Mouse (Mus musculus): ENCODE results near the gene Parvb. TPM values are rescaled to one million over a fixed set of nuclear protein-coding genes. Genes with fewer than 3 reads are reported as not detected.
A peak's percentile ranks its signal among the peaks of the same experiment; 100 is the strongest.

Parvb gene
- total and polyA plus RNA-seq, 3 experiments: 0.04 to 2.3 TPM; not detected in 1

- H3K27me3 ChIP-seq (replicated peaks): peaks cover 65% of the 10 kb centered on the region
- no peaks in the 10 kb centered on the region for H3K79me2 ChIP-seq (replicated peaks; ENCODE audit: control insufficient read depth, extremely low read depth, insufficient read depth, poor library complexity, severe bottlenecking)
- in situ Hi-C loops (cut with MboI; ENCODE audit: low pct_ligation_motif_present, low pct_unique_long_range_greater_than_20kb, low sequenced_read_pairs) (loop anchor here (5.0 kb wide), 2 partner anchors 45 to 330 kb away; no protein-coding TSS in a partner anchor), dilution Hi-C loops (cut with MboI; ENCODE audit: extremely low pct_ligation_motif_present, extremely low pct_unique_long_range_greater_than_20kb, low sequenced_read_pairs) (no loop called here)
- no peak overlapping the region for H3K4me3 ChIP-seq (replicated peaks in 1 of 3; ENCODE audit: low read depth in 2 of 3, low read length in 2 of 3, poor library complexity in 1 of 3)
- no peak overlapping the region for H3K27ac ChIP-seq (ENCODE audit: insufficient read depth, low read depth)
- H3K9me3 ChIP-seq (replicated peaks; ENCODE audit: low read length): peaks cover 3% of the 10 kb centered on the region
- H3K9ac ChIP-seq (ENCODE audit: insufficient read depth, low read depth): no peak overlapping the region
- peak; percentile 11 to 65; a peak in 2 of 4 replicates for TF ChIP-seq CTCF (conservative IDR thresholded peaks at IDR 0.05 in 1 of 2, IDR thresholded peaks at IDR 0.05 in 1 of 2; ENCODE audit: low read depth in 2 of 2, low read length in 2 of 2)
- TF ChIP-seq SMC3 (IDR thresholded peaks at IDR 0.05; ENCODE audit: low read depth, low read length): peak; percentile 61
- no peak for TF ChIP-seq HCFC1 (IDR thresholded peaks at IDR 0.05; ENCODE audit: low read depth, low read length)
- peak; percentile 67 for TF ChIP-seq RAD21 (IDR thresholded peaks at IDR 0.05; ENCODE audit: low read depth, low read length)
- H3K36me3 ChIP-seq (replicated peaks in 1 of 2; ENCODE audit: control insufficient read depth in 1 of 2, insufficient read depth in 1 of 2, low read length in 1 of 2): no peaks in the 10 kb centered on the region
- no peak overlapping the region for H3K4me2 ChIP-seq (ENCODE audit: insufficient read depth, low read depth, poor library complexity, severe bottlenecking)
- DNase-seq (ENCODE audit: extremely low read depth): no peak
- H3K4me1 ChIP-seq (ENCODE audit: control insufficient read depth in 1 of 2, insufficient read depth in 2 of 2): no peaks in the 10 kb centered on the region
Measured at GRCm38 (mm10) chr15:84282206-84283085, 50.6 kb downstream of the Parvb start.

- dilution Hi-C loops (cut with MboI; ENCODE audit: extremely low pct_ligation_motif_present, extremely low pct_unique_long_range_greater_than_20kb, low sequenced_read_pairs): no loop called here
- H3K4me3 ChIP-seq (replicated peaks in 1 of 3; ENCODE audit: low read depth in 2 of 3, low read length in 2 of 3, poor library complexity in 1 of 3): no peak overlapping the region
- H3K79me2 ChIP-seq (replicated peaks; ENCODE audit: control insufficient read depth, extremely low read depth, insufficient read depth, poor library complexity, severe bottlenecking): no peaks in the 10 kb centered on the region
- no peak overlapping the region for H3K27ac ChIP-seq (ENCODE audit: insufficient read depth, low read depth)
- H3K9ac ChIP-seq (ENCODE audit: insufficient read depth, low read depth): no peak overlapping the region
- H3K9me3 ChIP-seq (replicated peaks; ENCODE audit: low read length): peaks cover 3% of the 10 kb centered on the region
- DNase-seq (ENCODE audit: extremely low read depth): peak; percentile 55
- in situ Hi-C loops (cut with MboI; ENCODE audit: low pct_ligation_motif_present, low pct_unique_long_range_greater_than_20kb, low sequenced_read_pairs): loop anchor here (5.0 kb wide), 2 partner anchors 43 to 328 kb away; no protein-coding TSS in a partner anchor
- H3K4me2 ChIP-seq (ENCODE audit: insufficient read depth, low read depth, poor library complexity, severe bottlenecking): no peak overlapping the region
- H3K27me3 ChIP-seq (replicated peaks): peaks cover 49% of the 10 kb centered on the region
- H3K36me3 ChIP-seq (replicated peaks in 1 of 2; ENCODE audit: control insufficient read depth in 1 of 2, insufficient read depth in 1 of 2, low read length in 1 of 2): no peaks in the 10 kb centered on the region
- TF ChIP-seq CTCF (conservative IDR thresholded peaks at IDR 0.05 in 1 of 2, IDR thresholded peaks at IDR 0.05 in 1 of 2; ENCODE audit: low read depth in 2 of 2, low read length in 2 of 2) (peak; percentile 70 to 92), ZC3H11A (IDR thresholded peaks at IDR 0.05; ENCODE audit: low read depth, low read length) (peak; percentile 85), MAX (IDR thresholded peaks at IDR 0.05; ENCODE audit: low read length) (no peak), ETS1 (conservative IDR thresholded peaks at IDR 0.05; ENCODE audit: low read depth, low read length) (no peak), NELFE (IDR thresholded peaks at IDR 0.05; ENCODE audit: low read depth, low read length) (peak; percentile 52; the same call in 1 of the 2 replicates), RAD21 (IDR thresholded peaks at IDR 0.05; ENCODE audit: low read depth, low read length) (peak; percentile 98), PAX5 (IDR thresholded peaks at IDR 0.05; ENCODE audit: low read length) (no peak), SMC3 (IDR thresholded peaks at IDR 0.05; ENCODE audit: low read depth, low read length) (peak; percentile 96)
- H3K4me1 ChIP-seq (ENCODE audit: control insufficient read depth in 1 of 2, insufficient read depth in 2 of 2): peaks cover 0 to 2% of the 10 kb centered on the region in 2 experiments; a peak in 1 of 4 replicates
Measured at GRCm38 (mm10) chr15:84284059-84284458, 52.2 kb downstream of the Parvb start.

GRCm38 (mm10) chr15:84285453-84285852 lies 53.6 kb downstream of the Parvb start:
- H3K4me1 ChIP-seq (ENCODE audit: control insufficient read depth in 1 of 2, insufficient read depth in 2 of 2): peaks cover 9 to 16% of the 10 kb centered on the region in 2 experiments
- peaks cover 3% of the 10 kb centered on the region for H3K9me3 ChIP-seq (replicated peaks; ENCODE audit: low read length)
- peaks cover 35% of the 10 kb centered on the region for H3K27me3 ChIP-seq (replicated peaks)
- dilution Hi-C loops (cut with MboI; ENCODE audit: extremely low pct_ligation_motif_present, extremely low pct_unique_long_range_greater_than_20kb, low sequenced_read_pairs) (no loop called here), in situ Hi-C loops (cut with MboI; ENCODE audit: low pct_ligation_motif_present, low pct_unique_long_range_greater_than_20kb, low sequenced_read_pairs) (no loop called here)
- no peak overlapping the region for H3K27ac ChIP-seq (ENCODE audit: insufficient read depth, low read depth)
- H3K9ac ChIP-seq (ENCODE audit: insufficient read depth, low read depth): no peak overlapping the region
- no peaks in the 10 kb centered on the region for H3K79me2 ChIP-seq (replicated peaks; ENCODE audit: control insufficient read depth, extremely low read depth, insufficient read depth, poor library complexity, severe bottlenecking)
- no peak overlapping the region for H3K4me2 ChIP-seq (ENCODE audit: insufficient read depth, low read depth, poor library complexity, severe bottlenecking)
- DNase-seq (ENCODE audit: extremely low read depth): no peak
- TF ChIP-seq RAD21 (IDR thresholded peaks at IDR 0.05; ENCODE audit: low read depth, low read length): no peak
- TF ChIP-seq POLR2AphosphoS2 (IDR thresholded peaks at IDR 0.05; ENCODE audit: low read depth, low read length): no peak
- no peak for TF ChIP-seq CHD2 (IDR thresholded peaks at IDR 0.05; ENCODE audit: low read length)
- no peak for TF ChIP-seq MXI1 (IDR thresholded peaks at IDR 0.05; ENCODE audit: low read depth, low read length)
- no peak for TF ChIP-seq POLR2A (IDR thresholded peaks at IDR 0.05; ENCODE audit: low read depth, low read length)
- no peak for TF ChIP-seq JUN (IDR thresholded peaks at IDR 0.05; ENCODE audit: insufficient read depth, low read depth, low read length)
- TF ChIP-seq UBTF (IDR thresholded peaks at IDR 0.05; ENCODE audit: low read depth, low read length): no peak
- no peak for TF ChIP-seq NRF1 (IDR thresholded peaks at IDR 0.05; ENCODE audit: low read depth, low read length)
- no peak for TF ChIP-seq USF2 (conservative IDR thresholded peaks at IDR 0.05; ENCODE audit: low read depth, low read length)
- TF ChIP-seq ZKSCAN1 (IDR thresholded peaks at IDR 0.05; ENCODE audit: borderline replicate concordance, low read depth, low read length): no peak
- TF ChIP-seq EP300 (IDR thresholded peaks at IDR 0.05; ENCODE audit: low read length): no peak
- TF ChIP-seq MEF2A (IDR thresholded peaks at IDR 0.05; ENCODE audit: borderline replicate concordance, low read depth, low read length): no peak
- no peak for TF ChIP-seq SMC3 (IDR thresholded peaks at IDR 0.05; ENCODE audit: low read depth, low read length)
- no peak for TF ChIP-seq MAFK (IDR thresholded peaks at IDR 0.05; ENCODE audit: insufficient replicate concordance, low read length)
- H3K36me3 ChIP-seq (replicated peaks in 1 of 2; ENCODE audit: control insufficient read depth in 1 of 2, insufficient read depth in 1 of 2, low read length in 1 of 2): no peaks in the 10 kb centered on the region
- H3K4me3 ChIP-seq (replicated peaks in 1 of 3; ENCODE audit: low read depth in 2 of 3, low read length in 2 of 3, poor library complexity in 1 of 3): no peak overlapping the region

All from CH12.LX (cell line).